11 mouse cellular contexts compared by ENCODE assay signal in the genomic region with DNA sequence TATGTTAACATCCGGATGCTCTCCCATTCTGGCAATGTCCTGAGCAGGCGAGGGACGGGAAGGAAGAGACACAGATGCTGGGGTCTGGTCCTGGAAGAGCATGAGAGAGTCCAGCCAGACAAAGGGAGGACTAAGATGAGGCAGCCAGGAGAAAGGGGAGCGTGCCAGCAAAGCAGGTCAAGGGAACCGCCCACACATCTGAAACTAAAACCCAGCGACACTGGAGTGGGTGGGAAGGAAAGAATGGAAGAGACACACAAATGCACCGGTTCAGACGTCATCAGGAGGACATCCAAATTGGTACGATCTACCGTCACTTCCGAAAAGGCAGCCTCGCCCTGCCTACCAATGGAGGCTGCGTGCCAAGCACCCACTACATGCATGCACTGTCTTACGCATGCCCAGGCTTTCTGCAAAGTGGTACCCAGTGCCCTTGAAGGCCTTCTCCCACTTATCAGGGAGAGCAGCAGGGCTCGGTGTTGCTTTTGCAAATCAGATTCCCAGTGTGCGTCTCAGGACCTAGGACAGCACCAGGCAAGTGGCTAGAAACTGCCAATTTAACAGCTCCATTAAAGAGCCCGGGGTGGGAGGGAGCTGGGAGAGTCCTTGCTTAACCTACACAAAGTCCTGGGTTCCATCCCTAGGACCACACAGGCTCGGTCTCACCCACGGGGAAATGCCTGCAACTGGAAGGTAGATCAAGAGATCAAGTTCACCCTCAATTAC. TPM values are rescaled to one million over a fixed set of nuclear protein-coding genes. Genes with fewer than 3 reads are reported as not detected.
DNase-seq lines count a peak whose midpoint lies in the region; ATAC-seq lines count a peak whose summit lies in the region.
"Had no signal": no experiment of that assay in that cellular context is flagged by ENCODE, and none has a peak within 500 bp of the region (broad histone marks: within the 10 kb centered on the region; RNA-seq: fewer than 3 reads in every experiment).

No protein-coding gene starts in this region.

- no peak for ATAC-seq in cerebellum, adult (ENCODE audit: insufficient number of reproducible peaks, low FRiP score, low TSS enrichment)
- no peak for ATAC-seq in megakaryocyte, adult 5-6 weeks (ENCODE audit: poor library complexity, severe bottlenecking)

- peaks cover 31% of the 10 kb centered on the region for H3K36me3 ChIP-seq in megakaryocyte, embryonic 14.5 days (replicated peaks; ENCODE audit: low read length)
- H3K36me3 ChIP-seq in embryonic facial prominence, embryonic 10.5 days (replicated peaks) = peaks cover 32% of the 10 kb centered on the region

- H3K27me3 ChIP-seq in megakaryocyte, embryonic 14.5 days (replicated peaks) = no peaks in the 10 kb centered on the region
- no peaks in the 10 kb centered on the region for H3K27me3 ChIP-seq in embryonic facial prominence, embryonic 10.5 days (replicated peaks; ENCODE audit: low read depth, poor library complexity, severe bottlenecking)
- H3K27me3 ChIP-seq: CH12.LX; embryonic facial prominence, embryonic 13.5 days; neural tube, embryonic 12.5 days had no signal

- H3K27ac ChIP-seq in embryonic facial prominence, embryonic 10.5 days (replicated peaks) = no peak overlapping the region
- H3K27ac ChIP-seq: embryonic facial prominence, embryonic 13.5 days; neural tube, embryonic 12.5 days had no signal

- 68% methylated on average over 19 of the region's 19 CpGs for WGBS in embryonic facial prominence, embryonic 10.5 days

- peaks cover 67% of the 10 kb centered on the region for H3K4me1 ChIP-seq in megakaryocyte, embryonic 14.5 days
- H3K4me1 ChIP-seq in embryonic facial prominence, embryonic 10.5 days = peaks cover 65% of the 10 kb centered on the region

- H3K4me3 ChIP-seq in megakaryocyte, embryonic 14.5 days (replicated peaks) = peak overlapping the region; percentile 26
- H3K4me3 ChIP-seq in embryonic facial prominence, embryonic 10.5 days = no peak overlapping the region
- H3K4me3 ChIP-seq: embryonic facial prominence, embryonic 13.5 days; neural tube, embryonic 12.5 days had no signal

- H3K9me3 ChIP-seq in megakaryocyte, embryonic 14.5 days = no peaks in the 10 kb centered on the region
- no peaks in the 10 kb centered on the region for H3K9me3 ChIP-seq in embryonic facial prominence, embryonic 10.5 days
- H3K9me3 ChIP-seq: embryonic facial prominence, embryonic 13.5 days; neural tube, embryonic 12.5 days had no signal

- peak; percentile 60 for DNase-seq in cerebellum, adult 9-11 months
- peak; percentile 46 for DNase-seq in embryonic facial prominence, embryonic 10.5 days (ENCODE audit: low spot score)
- peak; percentile 50 for DNase-seq in lung, postnatal 10 days
- DNase-seq in layer of hippocampus, postnatal 14 days (ENCODE audit: low spot score in 2 of 2) = no peak
- DNase-seq in urinary bladder, adult 2 months (ENCODE audit: low spot score) = no peak

RNA-seq across cellular contexts. Expression of a gene that starts 7.6 kb away (rescaled TPM):
- 32.0 and 86.2 TPM in 2 replicates for polyA plus RNA-seq in megakaryocyte, embryonic 14.5 days (2012; ENCODE audit: insufficient read depth, low replicate concordance)
- 1.8 and 1.9 TPM in 2 replicates for total RNA-seq in megakaryocyte, adult 5-6 weeks (2015)
- 3.7 and 6.7 TPM in 2 replicates for total RNA-seq in megakaryocyte, adult 5-6 weeks (2017)
- polyA plus RNA-seq in embryonic facial prominence, embryonic 10.5 days (2016; fragmentation: Nextera tagmentation; extraction: Ambion mirVana) = 5.8 and 6.8 TPM in 2 replicates
- total RNA-seq in layer of hippocampus, postnatal 14 days (2021) = 100 to 1,000 TPM; 102 to 103 TPM
- polyA plus RNA-seq in urinary bladder, adult 2 months (2012; rRNA removed) = 11.1 and 15.6 TPM in 2 replicates

RNA-seq across cellular contexts. Expression of a gene that starts 15.3 kb away (rescaled TPM):
- not detected in 2 replicates for polyA plus RNA-seq in megakaryocyte, embryonic 14.5 days (2012; ENCODE audit: insufficient read depth, low replicate concordance)
- total RNA-seq in megakaryocyte, adult 5-6 weeks (2015) = not detected in 2 replicates
- not detected in 2 replicates for total RNA-seq in megakaryocyte, adult 5-6 weeks (2017)
- polyA plus RNA-seq in embryonic facial prominence, embryonic 10.5 days (2016; fragmentation: Nextera tagmentation; extraction: Ambion mirVana) = 0.10 TPM in 1 of 2 replicates, not detected in the other
- total RNA-seq in layer of hippocampus, postnatal 14 days (2021) = 1 to 10 TPM; 6.3 to 7.2 TPM
- polyA plus RNA-seq in urinary bladder, adult 2 months (2012; rRNA removed) = 0.09 and 0.10 TPM in 2 replicates

RNA-seq across cellular contexts. Expression of a gene that starts 36.5 kb away (rescaled TPM):
- 9.1 and 35.0 TPM in 2 replicates for polyA plus RNA-seq in megakaryocyte, embryonic 14.5 days (2012; ENCODE audit: insufficient read depth, low replicate concordance)
- total RNA-seq in megakaryocyte, adult 5-6 weeks (2015) = 161 and 172 TPM in 2 replicates
- total RNA-seq in megakaryocyte, adult 5-6 weeks (2017) = 110 and 115 TPM in 2 replicates
- 414 and 415 TPM in 2 replicates for polyA plus RNA-seq in embryonic facial prominence, embryonic 10.5 days (2016; fragmentation: Nextera tagmentation; extraction: Ambion mirVana)
- 10 to 100 TPM; 54.9 to 57.7 TPM for total RNA-seq in layer of hippocampus, postnatal 14 days (2021)
- polyA plus RNA-seq in urinary bladder, adult 2 months (2012; rRNA removed) = 69.2 and 82.6 TPM in 2 replicates

Comparison
In these comparisons a context has a peak if more than half of its experiments do, and no peak if none do; other contexts are left out.
1. DNase-seq: peak in cerebellum, adult 9-11 months (single experiment), embryonic facial prominence, embryonic 10.5 days (single experiment) and lung, postnatal 10 days (single experiment); none in layer of hippocampus, postnatal 14 days (0 of 2) and urinary bladder, adult 2 months (single experiment).